In genomic region chr11:29694754-29695153, GRCm38 (mm10) we compare ENCODE assay signal across 9 mouse cellular contexts. TPM values are rescaled to one million over a fixed set of nuclear protein-coding genes. Genes with fewer than 3 reads are reported as not detected.
A peak's percentile ranks its signal among the peaks of the same experiment; 100 is the strongest.
DNase-seq lines count a peak whose midpoint lies in the region; ATAC-seq and TF ChIP-seq lines count a peak whose summit lies in the region.
"Had no signal": no experiment of that assay in that cellular context is flagged by ENCODE, and none has a peak within 500 bp of the region (broad histone marks: within the 10 kb centered on the region; RNA-seq: fewer than 3 reads in every experiment).

No protein-coding gene starts in this region.

- no peak for TF ChIP-seq EP300 in stomach, postnatal 0 days (optimal IDR thresholded peaks at IDR 0.05)

- no peak for ATAC-seq in hindbrain, embryonic 11.5 days (ENCODE audit: low FRiP score)
- no peak for ATAC-seq in stomach, embryonic 14.5 days (ENCODE audit: insufficient number of reproducible peaks, insufficient read depth, low FRiP score, low read depth)
- ATAC-seq in stomach, postnatal 0 days (ENCODE audit: low FRiP score, low TSS enrichment) = no peak

- no peak for DNase-seq in hindbrain, embryonic 10.5 days (ENCODE audit: low spot score)
- no peak for DNase-seq in hindbrain, embryonic 11.5 days (ENCODE audit: low spot score)
- no peak for DNase-seq in stomach, postnatal 0 days (ENCODE audit: low spot score)
- DNase-seq in limb, embryonic 10.5 days (ENCODE audit: low spot score) = no peak
- no peak for DNase-seq in MN1 (ENCODE audit: low spot score)
- DNase-seq in cerebellum, adult 9-10 months = no peak
- DNase-seq in right cerebral cortex, adult 18-20 months = no peak

- H3K4me2 ChIP-seq in hindbrain, embryonic 11.5 days (replicated peaks; ENCODE audit: low read depth, low read length) = no peak overlapping the region
- peak overlapping the region; percentile 57 for H3K4me2 ChIP-seq in stomach, embryonic 14.5 days (replicated peaks; ENCODE audit: low read depth, low read length)
- H3K4me2 ChIP-seq in stomach, postnatal 0 days (replicated peaks; ENCODE audit: low read depth) = no peak overlapping the region

- TF ChIP-seq CTCF in stomach, postnatal 0 days (IDR thresholded peaks at IDR 0.05; ENCODE audit: low read depth) = no peak

- no peaks in the 10 kb centered on the region for H3K27me3 ChIP-seq in hindbrain, embryonic 10.5 days (ENCODE audit: insufficient read depth, poor library complexity, severe bottlenecking)
- H3K27me3 ChIP-seq in hindbrain, embryonic 11.5 days (ENCODE audit: control insufficient read depth, insufficient read depth, low read length) = no peaks in the 10 kb centered on the region
- no peaks in the 10 kb centered on the region for H3K27me3 ChIP-seq in stomach, embryonic 14.5 days (ENCODE audit: control insufficient read depth, insufficient read depth, low read length)
- no peaks in the 10 kb centered on the region for H3K27me3 ChIP-seq in stomach, postnatal 0 days (ENCODE audit: control insufficient read depth, insufficient read depth, low read length)
- H3K27me3 ChIP-seq in limb, embryonic 10.5 days (ENCODE audit: low read depth, poor library complexity, severe bottlenecking) = no peaks in the 10 kb centered on the region
- H3K27me3 ChIP-seq: neural tube, embryonic 12.5 days had no signal

- H3K4me3 ChIP-seq in hindbrain, embryonic 10.5 days = peak overlapping the region; percentile 97
- H3K4me3 ChIP-seq in hindbrain, embryonic 11.5 days (ENCODE audit: low read depth, low read length) = no peak overlapping the region
- peak overlapping the region; percentile 89; the same call in 1 of the 2 replicates for H3K4me3 ChIP-seq in stomach, embryonic 14.5 days (ENCODE audit: low read depth, low read length)
- no peak overlapping the region for H3K4me3 ChIP-seq in stomach, postnatal 0 days (ENCODE audit: low read depth, low read length)
- H3K4me3 ChIP-seq in limb, embryonic 10.5 days = peak overlapping the region; percentile 99

- peaks cover 19% of the 10 kb centered on the region for H3K4me1 ChIP-seq in hindbrain, embryonic 10.5 days (replicated peaks)
- no peaks in the 10 kb centered on the region for H3K4me1 ChIP-seq in hindbrain, embryonic 11.5 days (replicated peaks; ENCODE audit: control insufficient read depth, insufficient read depth, low read length)
- no peaks in the 10 kb centered on the region for H3K4me1 ChIP-seq in stomach, embryonic 14.5 days (ENCODE audit: control insufficient read depth, insufficient read depth, low read length)
- H3K4me1 ChIP-seq in stomach, postnatal 0 days (replicated peaks; ENCODE audit: control insufficient read depth, insufficient read depth) = no peaks in the 10 kb centered on the region
- peaks cover 7% of the 10 kb centered on the region; the same call in 1 of the 2 replicates for H3K4me1 ChIP-seq in limb, embryonic 10.5 days

- peak overlapping the region; percentile 99; the same call in 1 of the 2 replicates for H3K27ac ChIP-seq in hindbrain, embryonic 10.5 days
- no peak overlapping the region for H3K27ac ChIP-seq in hindbrain, embryonic 11.5 days (ENCODE audit: low read depth, low read length)
- no peak overlapping the region for H3K27ac ChIP-seq in stomach, embryonic 14.5 days (ENCODE audit: low read length)
- H3K27ac ChIP-seq in stomach, postnatal 0 days (replicated peaks) = no peak overlapping the region
- H3K27ac ChIP-seq in limb, embryonic 10.5 days = no peak overlapping the region

- H3K9me3 ChIP-seq in hindbrain, embryonic 10.5 days = no peaks in the 10 kb centered on the region
- no peaks in the 10 kb centered on the region for H3K9me3 ChIP-seq in hindbrain, embryonic 11.5 days (ENCODE audit: control insufficient read depth, low read length)
- H3K9me3 ChIP-seq in stomach, embryonic 14.5 days (ENCODE audit: control insufficient read depth, low read depth, low read length) = no peaks in the 10 kb centered on the region
- no peaks in the 10 kb centered on the region for H3K9me3 ChIP-seq in stomach, postnatal 0 days (ENCODE audit: control insufficient read depth, low read length)
- no peaks in the 10 kb centered on the region for H3K9me3 ChIP-seq in limb, embryonic 10.5 days (replicated peaks)
- H3K9me3 ChIP-seq: neural tube, embryonic 12.5 days had no signal

- peaks cover 18% of the 10 kb centered on the region for H3K36me3 ChIP-seq in hindbrain, embryonic 10.5 days
- H3K36me3 ChIP-seq in hindbrain, embryonic 11.5 days (ENCODE audit: control insufficient read depth, insufficient read depth, low read length) = no peaks in the 10 kb centered on the region
- no peaks in the 10 kb centered on the region for H3K36me3 ChIP-seq in stomach, embryonic 14.5 days (ENCODE audit: control insufficient read depth, insufficient read depth, low read length)
- H3K36me3 ChIP-seq in stomach, postnatal 0 days (ENCODE audit: control insufficient read depth, insufficient read depth, low read length) = no peaks in the 10 kb centered on the region
- peaks cover 34% of the 10 kb centered on the region for H3K36me3 ChIP-seq in limb, embryonic 10.5 days
- H3K36me3 ChIP-seq: neural tube, embryonic 12.5 days had no signal

- no peak overlapping the region for H3K9ac ChIP-seq in hindbrain, embryonic 11.5 days (ENCODE audit: low read depth, low read length)
- H3K9ac ChIP-seq in stomach, embryonic 14.5 days (replicated peaks; ENCODE audit: low read depth, low read length) = no peak overlapping the region
- no peak overlapping the region for H3K9ac ChIP-seq in stomach, postnatal 0 days (ENCODE audit: low read length)

RNA-seq across cellular contexts. Expression of gene Rtn4, which starts 2.0 kb away (rescaled TPM):
- polyA plus RNA-seq in hindbrain, embryonic 10.5 days (2016; fragmentation: Nextera tagmentation; extraction: Ambion mirVana) = 66.5 and 67.1 TPM in 2 replicates
- 73.7 and 83.9 TPM in 2 replicates for polyA plus RNA-seq in hindbrain, embryonic 11.5 days (2014; fragmentation: Nextera tagmentation; extraction: Ambion mirVana)
- 58.7 and 61.2 TPM in 2 replicates for polyA plus RNA-seq in stomach, embryonic 14.5 days (2014; fragmentation: Nextera tagmentation; extraction: Ambion mirVana)
- 56.1 and 68.3 TPM in 2 replicates for polyA plus RNA-seq in stomach, postnatal 0 days (2015; fragmentation: Nextera tagmentation; extraction: Ambion mirVana)
- polyA plus RNA-seq in limb, embryonic 10.5 days (2016; fragmentation: Nextera tagmentation; extraction: Ambion mirVana) = 53.6 and 64.7 TPM in 2 replicates

Comparison
In these comparisons a context has a peak if more than half of its experiments do, and no peak if none do; other contexts are left out.
1. H3K4me3 ChIP-seq: peak in hindbrain, embryonic 10.5 days (single experiment), stomach, embryonic 14.5 days (single experiment) and limb, embryonic 10.5 days (single experiment); none in hindbrain, embryonic 11.5 days (single experiment) and stomach, postnatal 0 days (single experiment).